Mouse (Mus musculus): ENCODE results near the gene Cox7a1. TPM values are rescaled to one million over a fixed set of nuclear protein-coding genes. Genes with fewer than 3 reads are reported as not detected.
"Not testable (repeated sequence)": the region's sequence is repeated elsewhere in the genome, so short reads cannot be mapped to it uniquely, and the experiment has no call there.

The Cox7a1 gene
- polyA plus RNA-seq, 1 experiment = 5.2 TPM

DNA sequence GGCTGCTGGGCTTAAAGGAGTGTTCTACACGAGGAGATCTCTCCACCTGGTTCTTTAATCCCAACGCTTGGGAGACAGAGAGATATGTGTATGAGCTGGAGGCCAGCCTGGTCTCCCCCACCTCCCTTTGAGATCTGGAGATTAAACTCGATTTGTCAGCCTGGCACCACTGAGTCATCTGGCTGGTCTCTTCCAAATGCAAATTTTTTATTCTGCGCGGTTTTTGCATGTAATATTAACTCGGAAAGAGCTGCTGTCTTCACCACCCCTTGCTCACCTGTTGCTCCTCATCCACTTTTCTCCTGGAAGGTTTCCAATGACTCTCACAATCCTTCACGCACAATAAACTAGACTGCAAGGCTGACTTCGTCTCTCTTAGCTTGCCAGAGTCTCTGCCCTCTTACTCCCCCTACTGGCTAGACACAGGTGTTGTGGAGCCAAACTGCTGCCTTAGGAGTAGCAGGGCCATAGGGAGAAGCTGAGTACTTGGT is 14.6 kb downstream of the Cox7a1 start, which contains the start of gene Capns1:
Gene Capns1, minus strand, starts transcription at position 331 of the 491 bp plus-strand sequence.
- Histone ChIP-seq H3K27ac (ENCODE audit: control insufficient read depth, insufficient read depth, low read depth, low read length) (peak within 1 kb of the TSS; percentile 79), H3K36me3 (ENCODE audit: control insufficient read depth, insufficient read depth, low read length) (no peaks in the 10 kb centered on the region), H3K27me3 (ENCODE audit: control insufficient read depth, insufficient read depth, low read length) (no peaks in the 10 kb centered on the region), H3K4me1 (ENCODE audit: control insufficient read depth, insufficient read depth, low read length) (peaks cover 36% of the 10 kb centered on the region), H3K4me3 (ENCODE audit: control insufficient read depth, low read depth, low read length) (no peak within 1 kb of the TSS; the same call in 1 of the 2 replicates)
- TF ChIP-seq POLR2A (IDR thresholded peaks at IDR 0.05; ENCODE audit: control insufficient read depth, low read depth, low read length) (no peak), CTCF (IDR thresholded peaks at IDR 0.05; ENCODE audit: control insufficient read depth, insufficient read depth, insufficient replicate concordance, low read depth, low read length) (peak; percentile 71; the same call in 1 of the 2 replicates)

DNA sequence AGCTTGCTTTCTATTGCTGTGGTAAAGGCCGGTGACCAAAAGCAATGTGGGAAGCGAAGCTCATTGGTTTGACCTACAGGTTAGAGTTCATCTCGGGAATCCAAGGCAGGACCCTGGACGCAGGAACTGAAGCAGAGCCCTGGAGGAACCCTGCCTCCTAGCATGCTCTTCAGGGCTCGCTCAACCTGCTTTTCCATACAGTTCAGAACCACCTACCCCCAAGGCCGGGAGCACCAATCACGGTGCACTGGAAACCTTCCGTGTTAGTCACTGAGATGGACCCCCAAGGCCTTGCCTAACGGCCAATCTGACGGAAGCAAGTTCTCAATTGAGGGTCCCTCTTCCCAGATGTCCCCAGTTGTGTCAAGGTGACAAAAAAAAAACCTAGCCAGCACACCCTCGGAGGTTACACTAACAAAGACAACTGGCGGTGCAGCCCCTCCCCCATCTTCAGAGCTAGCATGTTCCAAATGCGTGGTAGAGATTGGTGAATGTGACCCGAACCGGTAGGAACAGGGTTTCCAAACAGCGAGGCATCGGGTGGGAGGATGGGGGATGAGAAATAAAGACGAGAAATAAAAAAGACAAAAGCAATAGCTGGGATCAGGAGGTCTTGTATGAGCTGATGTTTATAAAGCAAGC is 15.7 kb downstream of the Cox7a1 start:
- TF ChIP-seq CTCF (IDR thresholded peaks at IDR 0.05; ENCODE audit: control insufficient read depth, insufficient read depth, insufficient replicate concordance, low read depth, low read length) = no peak
- no peak for TF ChIP-seq POLR2A (IDR thresholded peaks at IDR 0.05; ENCODE audit: control insufficient read depth, low read depth, low read length)
- no peaks in the 10 kb centered on the region for H3K27me3 ChIP-seq (ENCODE audit: control insufficient read depth, insufficient read depth, low read length)
- H3K4me1 ChIP-seq (ENCODE audit: control insufficient read depth, insufficient read depth, low read length) = peaks cover 32% of the 10 kb centered on the region
- no peak overlapping the region; the same call in 1 of the 2 replicates for H3K4me3 ChIP-seq (ENCODE audit: control insufficient read depth, low read depth, low read length)
- no peaks in the 10 kb centered on the region for H3K36me3 ChIP-seq (ENCODE audit: control insufficient read depth, insufficient read depth, low read length)
- H3K27ac ChIP-seq (ENCODE audit: control insufficient read depth, insufficient read depth, low read depth, low read length) = peak overlapping the region; percentile 0

DNA sequence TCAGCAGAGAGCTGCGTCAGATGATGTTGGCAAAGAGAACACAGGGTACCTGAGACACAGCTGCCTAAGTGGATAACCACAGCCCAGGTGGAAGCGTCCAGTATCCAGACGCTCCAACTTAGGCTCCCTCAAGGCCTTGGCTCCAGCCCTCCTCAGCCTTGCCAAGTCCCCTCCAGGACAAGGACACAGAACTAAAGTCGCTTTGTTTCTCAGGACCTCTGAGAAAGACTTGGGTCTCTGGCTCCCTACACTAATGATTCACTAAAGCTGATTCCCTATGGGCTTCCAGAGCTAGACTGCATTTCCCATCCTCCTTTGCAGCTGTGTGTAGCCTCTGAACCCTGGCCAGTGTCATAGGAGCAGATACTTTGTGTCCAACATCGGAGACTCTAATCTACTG is 16.3 kb downstream of the Cox7a1 start:
- peaks cover 29% of the 10 kb centered on the region for H3K4me1 ChIP-seq (ENCODE audit: control insufficient read depth, insufficient read depth, low read length)
- peak overlapping the region; percentile 0 for H3K27ac ChIP-seq (ENCODE audit: control insufficient read depth, insufficient read depth, low read depth, low read length)
- no peak overlapping the region for H3K4me3 ChIP-seq (ENCODE audit: control insufficient read depth, low read depth, low read length)
- no peaks in the 10 kb centered on the region for H3K36me3 ChIP-seq (ENCODE audit: control insufficient read depth, insufficient read depth, low read length)
- TF ChIP-seq CTCF (IDR thresholded peaks at IDR 0.05; ENCODE audit: control insufficient read depth, insufficient read depth, insufficient replicate concordance, low read depth, low read length) (no peak), POLR2A (IDR thresholded peaks at IDR 0.05; ENCODE audit: control insufficient read depth, low read depth, low read length) (no peak)
- H3K27me3 ChIP-seq (ENCODE audit: control insufficient read depth, insufficient read depth, low read length) = no peaks in the 10 kb centered on the region

DNA sequence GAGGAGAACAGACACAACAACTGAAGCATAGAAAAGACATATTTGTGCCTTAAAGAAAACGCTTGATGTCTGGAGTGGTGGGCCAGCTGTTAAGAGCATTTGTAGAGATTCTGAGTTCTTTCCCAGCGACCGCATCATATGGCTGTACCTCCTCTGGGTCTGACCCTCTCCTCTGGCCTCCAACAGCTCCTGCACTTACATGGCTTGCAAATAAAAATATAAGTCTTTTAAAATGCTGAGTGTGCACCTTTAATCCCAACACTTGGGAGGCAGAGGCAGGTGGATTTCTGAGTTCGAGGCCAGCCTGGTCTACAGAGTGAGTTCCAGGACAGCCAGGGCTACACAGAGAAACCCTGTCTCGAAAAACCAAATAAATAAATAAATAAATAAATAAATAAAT is 16.7 kb downstream of the Cox7a1 start:
- peaks cover 29% of the 10 kb centered on the region for H3K4me1 ChIP-seq (ENCODE audit: control insufficient read depth, insufficient read depth, low read length)
- not testable (repeated sequence) for H3K36me3 ChIP-seq (ENCODE audit: control insufficient read depth, insufficient read depth, low read length); H3K27ac ChIP-seq (ENCODE audit: control insufficient read depth, insufficient read depth, low read depth, low read length); H3K4me3 ChIP-seq (ENCODE audit: control insufficient read depth, low read depth, low read length); H3K27me3 ChIP-seq (ENCODE audit: control insufficient read depth, insufficient read depth, low read length)

DNA sequence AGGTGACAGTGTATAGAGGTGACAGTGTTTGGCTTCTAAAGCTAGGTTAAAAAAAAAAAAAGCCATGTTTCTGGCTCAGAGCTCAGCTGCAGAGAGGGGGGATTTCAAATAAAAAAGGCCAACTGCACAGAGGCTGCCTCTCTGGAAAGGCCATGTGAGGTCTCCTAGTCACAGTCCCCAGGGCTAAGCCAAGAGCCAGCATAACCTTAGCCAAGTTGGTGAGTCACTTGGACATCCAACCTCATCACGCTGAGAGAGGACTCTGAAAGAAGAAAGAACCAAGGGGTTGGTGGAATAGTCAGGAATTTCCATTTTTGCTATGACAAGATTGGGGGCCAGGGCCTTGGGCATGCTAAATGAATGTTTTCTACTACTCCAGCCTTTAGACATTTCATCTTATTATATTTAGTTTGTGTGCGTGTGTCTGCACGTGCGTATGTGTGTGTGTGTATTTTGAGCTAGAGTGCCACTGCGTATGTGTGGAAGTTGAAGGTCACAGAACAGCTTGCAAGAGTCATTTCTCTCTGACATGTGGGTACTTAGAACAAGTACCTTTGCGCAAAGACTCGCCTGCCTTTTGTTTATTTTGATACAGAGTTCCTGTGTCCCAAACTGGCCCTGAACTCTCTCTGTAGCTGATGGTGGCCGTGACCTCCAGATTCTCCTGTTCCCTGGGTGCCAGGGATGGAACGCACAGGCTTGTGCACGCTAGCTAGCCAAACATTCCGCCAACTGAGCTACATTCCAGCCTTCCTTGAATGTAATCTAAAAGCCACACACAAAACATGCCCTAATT is 19.1 kb downstream of the Cox7a1 start:
- no peak for TF ChIP-seq CTCF (IDR thresholded peaks at IDR 0.05; ENCODE audit: control insufficient read depth, insufficient read depth, insufficient replicate concordance, low read depth, low read length)
- no peak for TF ChIP-seq POLR2A (IDR thresholded peaks at IDR 0.05; ENCODE audit: control insufficient read depth, low read depth, low read length)

DNA sequence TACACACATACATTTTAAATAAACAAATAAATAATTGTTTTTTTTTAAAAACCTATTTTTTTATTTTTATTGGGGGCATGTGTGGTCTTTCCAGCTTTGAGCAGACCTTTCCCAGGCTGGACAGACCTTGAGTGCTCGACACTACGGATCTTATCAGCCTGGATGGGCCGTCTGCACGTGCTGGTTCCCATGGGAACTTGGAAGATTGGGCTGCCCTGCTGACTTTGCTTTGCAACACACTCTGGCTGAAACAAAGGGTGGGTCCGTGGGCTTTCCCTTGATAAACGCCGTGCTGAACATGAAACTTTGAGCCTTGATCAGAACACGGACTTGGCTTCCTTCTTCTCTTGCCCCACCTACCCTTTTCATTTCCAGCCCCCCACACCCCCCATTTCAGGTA is 20.4 kb downstream of the Cox7a1 start:
- Histone ChIP-seq H3K4me1 (ENCODE audit: control insufficient read depth, insufficient read depth, low read length) (peaks cover 18% of the 10 kb centered on the region), H3K27me3 (ENCODE audit: control insufficient read depth, insufficient read depth, low read length) (no peaks in the 10 kb centered on the region), H3K4me3 (ENCODE audit: control insufficient read depth, low read depth, low read length) (no peak overlapping the region), H3K36me3 (ENCODE audit: control insufficient read depth, insufficient read depth, low read length) (no peaks in the 10 kb centered on the region), H3K27ac (ENCODE audit: control insufficient read depth, insufficient read depth, low read depth, low read length) (peak overlapping the region; percentile 30)
- TF ChIP-seq POLR2A (IDR thresholded peaks at IDR 0.05; ENCODE audit: control insufficient read depth, low read depth, low read length) = no peak
- no peak for TF ChIP-seq CTCF (IDR thresholded peaks at IDR 0.05; ENCODE audit: control insufficient read depth, insufficient read depth, insufficient replicate concordance, low read depth, low read length)

More for the DNA sequence above, 19.1 kb downstream of the Cox7a1 start:
- H3K36me3 ChIP-seq (ENCODE audit: control insufficient read depth, insufficient read depth, low read length) = no peaks in the 10 kb centered on the region
- H3K4me1 ChIP-seq (ENCODE audit: control insufficient read depth, insufficient read depth, low read length) = peaks cover 23% of the 10 kb centered on the region
- no peak overlapping the region for H3K4me3 ChIP-seq (ENCODE audit: control insufficient read depth, low read depth, low read length)
- no peaks in the 10 kb centered on the region for H3K27me3 ChIP-seq (ENCODE audit: control insufficient read depth, insufficient read depth, low read length)
- peak overlapping the region; percentile 73 for H3K27ac ChIP-seq (ENCODE audit: control insufficient read depth, insufficient read depth, low read depth, low read length)

DNA sequence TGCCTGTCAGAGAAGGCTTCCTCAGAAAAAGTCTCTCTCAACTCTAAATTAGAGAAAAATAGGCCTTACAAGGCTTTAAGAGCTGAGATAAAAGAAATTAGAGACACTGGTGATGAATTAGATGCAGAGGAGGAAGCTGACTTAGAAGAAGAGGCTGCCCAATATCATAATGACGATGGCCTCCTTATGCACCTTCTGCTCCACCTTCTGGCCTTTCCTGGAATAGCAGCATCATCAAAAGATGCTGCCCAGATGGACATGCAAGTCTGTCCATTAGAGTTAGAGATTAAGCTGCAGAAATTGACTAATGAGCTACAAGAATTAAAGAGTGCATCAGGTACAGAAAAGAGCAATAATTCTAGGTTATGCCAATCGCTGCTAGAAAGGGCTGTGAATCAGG is 21.4 kb downstream of the Cox7a1 start:
- 0 out of 2 replicates have a peak overlapping the region, but pooled peaks have one; percentile 66 for H3K27ac ChIP-seq (ENCODE audit: control insufficient read depth, insufficient read depth, low read depth, low read length)
- no peaks in the 10 kb centered on the region for H3K36me3 ChIP-seq (ENCODE audit: control insufficient read depth, insufficient read depth, low read length)
- peaks cover 8% of the 10 kb centered on the region for H3K4me1 ChIP-seq (ENCODE audit: control insufficient read depth, insufficient read depth, low read length)
- no peaks in the 10 kb centered on the region for H3K27me3 ChIP-seq (ENCODE audit: control insufficient read depth, insufficient read depth, low read length)
- H3K4me3 ChIP-seq (ENCODE audit: control insufficient read depth, low read depth, low read length) = no peak overlapping the region
- TF ChIP-seq POLR2A (IDR thresholded peaks at IDR 0.05; ENCODE audit: control insufficient read depth, low read depth, low read length) (no peak), CTCF (IDR thresholded peaks at IDR 0.05; ENCODE audit: control insufficient read depth, insufficient read depth, insufficient replicate concordance, low read depth, low read length) (peak; percentile 24; the same call in 1 of the 2 replicates)

DNA sequence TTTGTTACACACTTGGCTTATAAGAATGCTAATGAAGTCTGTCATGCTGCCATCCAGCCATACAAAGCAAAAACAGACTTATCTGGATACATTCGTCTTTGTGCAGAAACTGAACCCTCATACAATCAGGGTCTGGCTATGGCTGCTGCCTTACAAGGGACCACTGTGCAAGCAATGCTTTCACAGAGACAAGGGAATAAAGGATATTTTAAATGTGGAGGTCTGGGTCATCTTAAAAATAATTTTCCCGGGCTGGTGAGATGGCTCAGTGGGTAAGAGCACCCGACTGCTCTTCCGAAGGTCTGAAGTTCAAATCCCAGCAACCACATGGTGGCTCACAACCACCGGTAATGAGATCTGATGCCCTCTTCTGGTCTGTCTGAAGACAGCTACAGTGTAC is 22.4 kb downstream of the Cox7a1 start:
- not testable (repeated sequence) for H3K4me3 ChIP-seq (ENCODE audit: control insufficient read depth, low read depth, low read length); H3K27me3 ChIP-seq (ENCODE audit: control insufficient read depth, insufficient read depth, low read length); H3K36me3 ChIP-seq (ENCODE audit: control insufficient read depth, insufficient read depth, low read length); H3K4me1 ChIP-seq (ENCODE audit: control insufficient read depth, insufficient read depth, low read length)
- peak overlapping the region; percentile 66; the same call in 1 of the 2 replicates for H3K27ac ChIP-seq (ENCODE audit: control insufficient read depth, insufficient read depth, low read depth, low read length)

Measured in testis, adult 2 months (tissue).